Mouse (Mus musculus) brown adipose tissue, adult 24 weeks (tissue): ENCODE data around the gene Dgki. TPM values are rescaled to one million over a fixed set of nuclear protein-coding genes. Genes with fewer than 3 reads are reported as not detected.

ENCODE experiments used
- H3K27ac ChIP-seq: fragments of 200-500 bp; replicated peaks from 2 replicates; pipeline ENCODE4 v1.5.1; 2012; ENCODE audit warnings: low read depth, mild to moderate bottlenecking, low read length
- H3K4me1 ChIP-seq: fragments of 200-500 bp; 2 replicates; pipeline ENCODE4 v1.6.1; 2012; ENCODE audit warnings: low read length, mixed read lengths; ENCODE audit not compliant: control insufficient read depth, insufficient read depth, insufficient read length
- H3K4me3 ChIP-seq: fragments of 200-500 bp; 2 replicates; pipeline ENCODE4 v1.5.1; 2012; ENCODE audit warnings: low read depth, mild to moderate bottlenecking, low read length, moderate library complexity; ENCODE audit not compliant: insufficient read depth
- polyA plus RNA-seq: library from polyadenylated mRNA; stranded (reverse); fragments of >200 nt; gene quantifications from 2 replicates; pipeline ENCODE4 v1.2.4, GENCODE M21; 2012; ENCODE audit not compliant: missing spikeins, insufficient read depth, insufficient read length

Gene Dgki
- polyA plus RNA-seq, 1 experiment, result not detected

- no peak overlapping the region for H3K27ac ChIP-seq
- no peaks in the 10 kb centered on the region for H3K4me1 ChIP-seq
- no peak overlapping the region for H3K4me3 ChIP-seq
Measured at GRCm38 (mm10) chr6:37055128-37055527, 244.9 kb downstream of the Dgki start.

DNA sequence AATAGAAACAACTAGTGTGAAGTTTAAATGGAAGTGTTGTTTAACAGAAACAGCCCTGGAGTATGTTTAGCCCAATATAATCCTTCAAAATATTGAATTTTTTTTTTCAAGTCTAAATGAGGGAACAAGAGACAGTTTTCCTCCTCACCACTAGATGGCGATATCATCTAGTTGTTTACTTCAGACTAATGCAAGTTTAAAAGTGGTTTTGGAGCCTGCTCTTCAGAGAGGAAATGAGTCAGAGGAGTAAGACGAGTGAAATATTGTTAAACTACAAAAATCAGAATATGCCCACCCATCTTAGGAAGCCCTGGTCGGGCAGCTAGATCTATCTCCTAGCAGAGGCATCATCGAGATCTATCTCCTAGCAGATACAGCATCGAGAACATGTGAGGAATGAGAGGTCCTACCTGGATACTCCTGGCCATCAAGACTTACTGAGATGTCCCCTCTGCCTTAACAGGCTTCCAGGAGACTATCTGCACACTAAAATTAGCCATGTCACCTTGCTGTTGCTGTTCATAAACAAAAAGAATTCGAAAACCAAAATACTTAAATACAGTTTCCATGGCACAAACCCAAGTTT is 245.5 kb downstream of the Dgki start:
- Histone ChIP-seq H3K4me3 (no peak overlapping the region), H3K27ac (no peak overlapping the region)

GRCm38 (mm10) chr6:37053411-37053810 is 246.6 kb downstream of the Dgki start:
- no peaks in the 10 kb centered on the region for H3K4me1 ChIP-seq
- no peak overlapping the region for H3K27ac ChIP-seq
- H3K4me3 ChIP-seq, result no peak overlapping the region

More for the DNA sequence above, 245.5 kb downstream of the Dgki start:
- no peaks in the 10 kb centered on the region for H3K4me1 ChIP-seq

GRCm38 (mm10) chr6:37051652-37052051 is 248.3 kb downstream of the Dgki start:
- Histone ChIP-seq H3K27ac (no peak overlapping the region), H3K4me3 (no peak overlapping the region), H3K4me1 (no peaks in the 10 kb centered on the region)

- no peaks in the 10 kb centered on the region for H3K4me1 ChIP-seq
- H3K27ac ChIP-seq, result no peak overlapping the region
- H3K4me3 ChIP-seq, result no peak overlapping the region
Measured at GRCm38 (mm10) chr6:37051150-37051549, 248.8 kb downstream of the Dgki start.

DNA sequence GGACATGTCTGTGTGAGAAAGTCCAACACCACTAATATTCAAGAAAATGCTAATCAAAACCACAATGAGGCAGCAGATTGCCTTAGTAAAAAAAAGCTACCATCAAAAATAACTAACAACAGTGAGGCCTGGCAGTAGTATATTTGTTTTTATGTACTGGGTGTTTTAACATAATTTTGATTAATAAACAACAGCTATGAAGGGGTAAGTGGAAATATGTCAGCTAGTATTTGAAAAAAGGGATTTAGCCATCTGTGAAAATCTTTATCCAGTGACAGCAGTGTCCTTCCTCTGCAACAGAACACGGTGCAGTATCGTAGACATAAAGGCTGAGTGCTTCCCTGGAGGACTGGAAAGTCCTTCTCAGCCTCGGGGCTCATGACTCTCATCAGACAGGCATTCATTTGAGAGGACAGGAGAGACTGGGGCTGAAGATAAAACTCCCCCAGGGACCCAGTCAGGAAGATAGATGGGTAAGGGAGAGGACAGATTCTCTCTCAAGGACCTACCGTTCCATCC is 252.3 kb downstream of the Dgki start:
- Histone ChIP-seq H3K27ac (no peak overlapping the region), H3K4me1 (no peaks in the 10 kb centered on the region), H3K4me3 (no peak overlapping the region)

GRCm38 (mm10) chr6:37046152-37046788 is 253.7 kb downstream of the Dgki start:
- no peak overlapping the region for H3K4me3 ChIP-seq
- no peak overlapping the region for H3K27ac ChIP-seq
- no peaks in the 10 kb centered on the region for H3K4me1 ChIP-seq

DNA sequence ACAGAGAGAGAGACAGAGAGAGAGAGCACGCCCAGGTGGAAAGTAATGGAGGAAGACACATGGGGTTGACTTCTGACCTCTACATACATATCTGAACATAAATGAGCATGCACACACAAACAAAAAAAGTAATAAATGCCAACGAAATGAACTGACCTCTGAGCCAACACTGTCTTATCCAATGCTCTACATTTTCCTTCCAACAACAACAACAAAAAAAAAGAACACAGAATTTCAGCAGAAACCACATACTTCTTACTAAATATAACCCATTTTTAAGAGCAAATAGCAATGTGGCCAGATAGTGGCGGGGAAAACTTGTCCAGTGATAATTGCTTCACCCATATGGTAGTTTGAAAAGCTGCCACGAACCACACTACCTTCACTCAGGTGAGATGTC is 255.2 kb downstream of the Dgki start:
- H3K4me1 ChIP-seq, result no peaks in the 10 kb centered on the region
- no peak overlapping the region for H3K27ac ChIP-seq
- no peak overlapping the region for H3K4me3 ChIP-seq

GRCm38 (mm10) chr6:37038444-37038843 is 261.5 kb downstream of the Dgki start:
- Histone ChIP-seq H3K4me1 (no peaks in the 10 kb centered on the region), H3K4me3 (no peak overlapping the region), H3K27ac (no peak overlapping the region)

DNA sequence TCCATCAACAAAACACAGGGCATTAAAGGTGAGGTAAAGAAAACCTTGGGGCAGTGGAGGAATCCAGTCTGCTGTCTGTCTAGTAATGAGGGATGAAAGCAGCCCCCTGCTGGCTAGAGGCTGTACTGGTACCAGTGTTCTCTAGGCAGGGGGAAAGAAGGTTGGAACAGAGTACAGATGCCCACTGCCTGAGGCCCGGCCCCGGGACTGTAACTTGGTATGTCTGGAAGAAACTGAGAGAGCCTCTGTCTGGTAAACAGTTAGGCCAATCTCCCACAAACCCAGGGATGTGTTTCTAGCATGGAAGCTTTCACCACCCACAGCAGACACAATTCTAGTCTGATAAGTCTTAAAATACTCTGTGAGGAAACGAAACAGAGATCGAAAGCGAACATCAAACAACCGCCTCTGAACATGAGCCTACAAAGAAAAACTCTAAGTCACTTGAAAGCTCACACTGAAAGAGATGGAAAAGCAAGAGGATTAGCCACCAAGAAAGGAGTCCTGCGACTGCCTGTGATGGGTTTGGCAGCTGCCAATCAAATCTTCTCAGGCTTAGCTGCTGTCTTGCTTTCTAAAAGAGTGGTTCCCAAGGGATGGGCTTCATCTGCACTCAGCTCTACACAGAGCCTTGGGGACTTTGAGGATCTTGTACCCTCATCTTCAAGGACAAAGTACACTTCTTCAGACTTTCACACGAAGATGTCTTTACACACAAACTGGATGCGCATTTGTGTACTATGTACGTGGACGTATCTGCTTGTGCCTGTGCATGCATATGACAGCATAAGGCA is 262.7 kb downstream of the Dgki start:
- no peak overlapping the region for H3K27ac ChIP-seq
- no peaks in the 10 kb centered on the region for H3K4me1 ChIP-seq
- no peak overlapping the region for H3K4me3 ChIP-seq

DNA sequence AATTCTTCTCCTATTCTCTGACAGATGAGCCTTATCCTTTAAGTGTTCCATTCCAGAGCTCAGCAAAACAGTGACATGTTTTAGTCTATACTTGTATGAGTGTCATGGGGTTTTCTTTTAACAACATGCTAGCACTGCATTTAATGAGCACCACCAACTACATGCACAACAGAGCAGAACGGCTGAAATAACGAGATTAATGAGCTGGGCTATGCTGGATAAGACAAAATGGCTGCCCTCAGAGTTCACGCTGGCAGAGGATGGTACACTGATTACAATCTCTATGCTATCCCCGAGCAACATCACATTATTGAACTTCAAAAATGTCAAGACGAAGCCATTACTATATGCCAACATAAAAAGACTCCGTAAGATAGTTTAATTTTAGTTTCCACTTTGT is 264.3 kb downstream of the Dgki start:
- no peak overlapping the region for H3K27ac ChIP-seq
- no peak overlapping the region for H3K4me3 ChIP-seq
- no peaks in the 10 kb centered on the region for H3K4me1 ChIP-seq

DNA sequence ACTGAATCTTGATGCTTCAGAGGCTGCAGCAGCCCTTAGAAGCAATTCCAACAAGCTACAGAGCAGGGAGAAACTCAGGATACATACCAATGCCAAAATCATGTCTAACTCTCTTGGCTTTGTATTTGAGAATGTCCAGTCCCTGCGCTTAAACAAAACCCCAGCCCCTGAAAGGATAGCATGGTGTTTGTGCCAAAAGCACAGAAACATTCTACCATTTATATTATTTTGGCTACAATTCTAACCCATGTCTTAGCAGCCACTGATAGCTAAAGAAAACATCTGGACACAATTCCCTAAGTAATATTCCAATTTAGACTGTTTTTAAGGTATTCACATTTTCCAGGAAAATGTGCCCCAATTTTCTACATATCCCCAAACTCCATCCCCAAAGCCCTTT is 269.0 kb downstream of the Dgki start:
- H3K4me1 ChIP-seq, result no peaks in the 10 kb centered on the region
- H3K4me3 ChIP-seq, result no peak overlapping the region
- no peak overlapping the region for H3K27ac ChIP-seq

GRCm38 (mm10) chr6:37030402-37030801 is 269.6 kb downstream of the Dgki start:
- no peak overlapping the region for H3K27ac ChIP-seq
- no peaks in the 10 kb centered on the region for H3K4me1 ChIP-seq

GRCm38 (mm10) chr6:37028841-37029240 is 271.1 kb downstream of the Dgki start:
- H3K4me1 ChIP-seq, result no peaks in the 10 kb centered on the region
- H3K27ac ChIP-seq, result no peak overlapping the region
- no peak overlapping the region for H3K4me3 ChIP-seq

More at GRCm38 (mm10) chr6:37030402-37030801, 269.6 kb downstream of the Dgki start:
- no peak overlapping the region for H3K4me3 ChIP-seq

DNA sequence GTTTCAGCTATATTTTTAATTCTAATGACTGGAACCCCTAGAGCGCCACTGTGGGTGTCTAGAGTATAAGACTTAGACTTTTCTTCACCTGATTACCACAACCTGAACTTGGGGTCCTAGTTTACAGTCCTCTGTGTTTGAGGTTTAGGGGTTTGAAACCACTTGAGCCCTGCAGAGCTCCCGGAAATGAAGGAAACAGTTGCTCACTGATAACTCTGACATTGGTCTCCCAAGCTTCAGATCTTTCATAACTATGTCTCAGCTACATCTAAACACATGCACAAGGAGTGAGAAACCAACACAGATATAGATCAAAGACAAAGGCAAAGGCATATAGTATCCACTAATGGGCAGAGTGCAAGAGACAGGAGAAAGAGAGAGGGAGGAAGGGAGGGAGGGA is 271.7 kb downstream of the Dgki start:
- H3K4me3 ChIP-seq, result no peak overlapping the region
- H3K4me1 ChIP-seq, result no peaks in the 10 kb centered on the region
- H3K27ac ChIP-seq, result no peak overlapping the region
